Mouse (Mus musculus): ENCODE results near the gene Rbm15.

Gene Rbm15

GRCm38 (mm10) chr3:107334202-107334934 lies 895 bp upstream of the Rbm15 start:
- Histone ChIP-seq H3K9me3 (ENCODE audit: low read length) (no peaks in the 10 kb centered on the region), H3K4me1 (replicated peaks; ENCODE audit: low read depth, low read length) (peaks cover 34% of the 10 kb centered on the region), H3K27me3 (ENCODE audit: insufficient read depth, low read length) (no peaks in the 10 kb centered on the region), H3K4me3 (replicated peaks; ENCODE audit: low read length) (peak overlapping the region; percentile 97), H3K36me3 (ENCODE audit: insufficient read depth, low read length) (peaks cover 27% of the 10 kb centered on the region)
- no peak for TF ChIP-seq POU5F1 (IDR thresholded peaks at IDR 0.05; ENCODE audit: borderline replicate concordance, low read length)
- TF ChIP-seq CTCF (conservative IDR thresholded peaks at IDR 0.05; ENCODE audit: low read length): no peak
- no peak for TF ChIP-seq NANOG (IDR thresholded peaks at IDR 0.05; ENCODE audit: borderline replicate concordance, low read length)

GRCm38 (mm10) chr3:107332960-107333380 lies 503 bp downstream of the Rbm15 start:
- Histone ChIP-seq H3K4me3 (replicated peaks; ENCODE audit: low read length) (peak overlapping the region; percentile 97), H3K9me3 (ENCODE audit: low read length) (no peaks in the 10 kb centered on the region), H3K36me3 (ENCODE audit: insufficient read depth, low read length) (peaks cover 41% of the 10 kb centered on the region), H3K4me1 (replicated peaks; ENCODE audit: low read depth, low read length) (peaks cover 48% of the 10 kb centered on the region), H3K27me3 (ENCODE audit: insufficient read depth, low read length) (no peaks in the 10 kb centered on the region)
- TF ChIP-seq NANOG (IDR thresholded peaks at IDR 0.05; ENCODE audit: borderline replicate concordance, low read length) (no peak), CTCF (conservative IDR thresholded peaks at IDR 0.05; ENCODE audit: low read length) (no peak), POU5F1 (IDR thresholded peaks at IDR 0.05; ENCODE audit: borderline replicate concordance, low read length) (no peak)

GRCm38 (mm10) chr3:107332127-107332959 lies 1.1 kb downstream of the Rbm15 start:
- Histone ChIP-seq H3K27me3 (ENCODE audit: insufficient read depth, low read length) (no peaks in the 10 kb centered on the region), H3K4me1 (replicated peaks; ENCODE audit: low read depth, low read length) (peaks cover 51% of the 10 kb centered on the region), H3K36me3 (ENCODE audit: insufficient read depth, low read length) (peaks cover 46% of the 10 kb centered on the region), H3K9me3 (ENCODE audit: low read length) (no peaks in the 10 kb centered on the region), H3K4me3 (replicated peaks; ENCODE audit: low read length) (peak overlapping the region; percentile 97)
- no peak for TF ChIP-seq NANOG (IDR thresholded peaks at IDR 0.05; ENCODE audit: borderline replicate concordance, low read length)
- no peak for TF ChIP-seq CTCF (conservative IDR thresholded peaks at IDR 0.05; ENCODE audit: low read length)
- TF ChIP-seq POU5F1 (IDR thresholded peaks at IDR 0.05; ENCODE audit: borderline replicate concordance, low read length): no peak

GRCm38 (mm10) chr3:107331746-107332126 lies 1.7 kb downstream of the Rbm15 start:
- Histone ChIP-seq H3K9me3 (ENCODE audit: low read length) (no peaks in the 10 kb centered on the region), H3K27me3 (ENCODE audit: insufficient read depth, low read length) (no peaks in the 10 kb centered on the region), H3K4me3 (replicated peaks; ENCODE audit: low read length) (peak overlapping the region; percentile 97), H3K36me3 (ENCODE audit: insufficient read depth, low read length) (peaks cover 52% of the 10 kb centered on the region), H3K4me1 (replicated peaks; ENCODE audit: low read depth, low read length) (peaks cover 54% of the 10 kb centered on the region)
- TF ChIP-seq NANOG (IDR thresholded peaks at IDR 0.05; ENCODE audit: borderline replicate concordance, low read length): no peak
- no peak for TF ChIP-seq POU5F1 (IDR thresholded peaks at IDR 0.05; ENCODE audit: borderline replicate concordance, low read length)
- TF ChIP-seq CTCF (conservative IDR thresholded peaks at IDR 0.05; ENCODE audit: low read length): no peak

- H3K27me3 ChIP-seq (ENCODE audit: insufficient read depth, low read length): no peaks in the 10 kb centered on the region
- H3K36me3 ChIP-seq (ENCODE audit: insufficient read depth, low read length): peaks cover 59% of the 10 kb centered on the region
- no peak for TF ChIP-seq POU5F1 (IDR thresholded peaks at IDR 0.05; ENCODE audit: borderline replicate concordance, low read length)
- TF ChIP-seq NANOG (IDR thresholded peaks at IDR 0.05; ENCODE audit: borderline replicate concordance, low read length): no peak
- no peak for TF ChIP-seq CTCF (conservative IDR thresholded peaks at IDR 0.05; ENCODE audit: low read length)
- H3K4me1 ChIP-seq (replicated peaks; ENCODE audit: low read depth, low read length): peaks cover 62% of the 10 kb centered on the region
- peak overlapping the region; percentile 97 for H3K4me3 ChIP-seq (replicated peaks; ENCODE audit: low read length)
- H3K9me3 ChIP-seq (ENCODE audit: low read length): no peaks in the 10 kb centered on the region
Observed at GRCm38 (mm10) chr3:107330503-107331424, 2.7 kb downstream of the Rbm15 start.

- TF ChIP-seq POU5F1 (IDR thresholded peaks at IDR 0.05; ENCODE audit: borderline replicate concordance, low read length): no peak
- no peak for TF ChIP-seq CTCF (conservative IDR thresholded peaks at IDR 0.05; ENCODE audit: low read length)
- TF ChIP-seq NANOG (IDR thresholded peaks at IDR 0.05; ENCODE audit: borderline replicate concordance, low read length): no peak
- H3K36me3 ChIP-seq (ENCODE audit: insufficient read depth, low read length): peaks cover 94% of the 10 kb centered on the region
- H3K9me3 ChIP-seq (ENCODE audit: low read length): no peaks in the 10 kb centered on the region
- no peaks in the 10 kb centered on the region for H3K27me3 ChIP-seq (ENCODE audit: insufficient read depth, low read length)
- H3K4me3 ChIP-seq (replicated peaks; ENCODE audit: low read length): no peak overlapping the region
- H3K4me1 ChIP-seq (replicated peaks; ENCODE audit: low read depth, low read length): peaks cover 90% of the 10 kb centered on the region
Observed at GRCm38 (mm10) chr3:107326442-107326841, 7.0 kb downstream of the Rbm15 start.

GRCm38 (mm10) chr3:107321776-107322175 lies 11.7 kb downstream of the Rbm15 start:
- H3K36me3 ChIP-seq (ENCODE audit: insufficient read depth, low read length): peaks cover 82% of the 10 kb centered on the region
- no peak overlapping the region for H3K4me3 ChIP-seq (replicated peaks; ENCODE audit: low read length)
- no peaks in the 10 kb centered on the region for H3K9me3 ChIP-seq (ENCODE audit: low read length)
- TF ChIP-seq CTCF (conservative IDR thresholded peaks at IDR 0.05; ENCODE audit: low read length) (no peak), NANOG (IDR thresholded peaks at IDR 0.05; ENCODE audit: borderline replicate concordance, low read length) (no peak), POU5F1 (IDR thresholded peaks at IDR 0.05; ENCODE audit: borderline replicate concordance, low read length) (no peak)
- no peaks in the 10 kb centered on the region for H3K27me3 ChIP-seq (ENCODE audit: insufficient read depth, low read length)
- H3K4me1 ChIP-seq (replicated peaks; ENCODE audit: low read depth, low read length): peaks cover 70% of the 10 kb centered on the region

Data from E14TG2a.4 (cell line).